Mouse (Mus musculus) bone marrow, adult 2 months (tissue): ENCODE results near the gene Herpud1.

Experiments
- CTCF ChIP-seq: fragments of 200-500 bp; IDR thresholded peaks from 2 replicates; pipeline ENCODE4 v1.5.1; 2011; ENCODE audit warnings: low read length, control low read depth; ENCODE audit not compliant: control insufficient read depth, insufficient read depth
- POLR2A ChIP-seq: fragments of 200-500 bp; IDR thresholded peaks from 2 replicates; pipeline ENCODE4 v1.6.1; 2011; ENCODE audit warnings: low read depth, mild to moderate bottlenecking, control low read depth, low read length, borderline replicate concordance; ENCODE audit not compliant: control insufficient read depth

DNA sequence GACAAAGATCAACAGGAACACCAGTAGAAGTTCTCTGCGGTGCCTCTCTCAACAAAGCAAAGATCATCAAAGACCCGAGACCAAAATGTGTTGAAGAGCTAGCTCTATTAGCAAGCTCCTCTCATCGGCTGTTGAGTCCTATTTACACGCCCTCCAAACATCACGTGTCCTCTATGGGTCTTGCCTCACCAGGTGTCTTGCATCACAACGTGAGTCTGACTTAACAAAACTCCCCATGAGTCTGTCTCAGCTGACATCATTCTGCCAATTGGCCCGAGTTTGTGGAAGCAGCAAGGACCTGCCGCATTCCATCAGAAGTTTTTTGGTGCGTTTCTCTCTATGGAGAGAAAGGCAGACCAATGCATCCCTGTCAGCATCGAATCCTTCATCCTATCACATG, 41.7 kb downstream of the Herpud1 start:
- TF ChIP-seq CTCF (no peak), POLR2A (no peak)
